Mouse (Mus musculus) layer of hippocampus, postnatal 36 days (tissue): Measurements from ENCODE around the gene Ncln. TPM values are rescaled to one million over a fixed set of nuclear protein-coding genes. Genes with fewer than 3 reads are reported as not detected.

Experiments used
- DNase-seq, 2 experiments: peaks; one replicate each; pipeline ENCODE4 v3.0.0; 2022
- total RNA-seq, 2 experiments: library from RNA; stranded (reverse); gene quantifications; 2 replicates each; pipeline ENCODE4 v1.2.3; 2021

Ncln gene
- total RNA-seq, 2 experiments from 2014 or later = 77.1 to 90.0 TPM

DNA sequence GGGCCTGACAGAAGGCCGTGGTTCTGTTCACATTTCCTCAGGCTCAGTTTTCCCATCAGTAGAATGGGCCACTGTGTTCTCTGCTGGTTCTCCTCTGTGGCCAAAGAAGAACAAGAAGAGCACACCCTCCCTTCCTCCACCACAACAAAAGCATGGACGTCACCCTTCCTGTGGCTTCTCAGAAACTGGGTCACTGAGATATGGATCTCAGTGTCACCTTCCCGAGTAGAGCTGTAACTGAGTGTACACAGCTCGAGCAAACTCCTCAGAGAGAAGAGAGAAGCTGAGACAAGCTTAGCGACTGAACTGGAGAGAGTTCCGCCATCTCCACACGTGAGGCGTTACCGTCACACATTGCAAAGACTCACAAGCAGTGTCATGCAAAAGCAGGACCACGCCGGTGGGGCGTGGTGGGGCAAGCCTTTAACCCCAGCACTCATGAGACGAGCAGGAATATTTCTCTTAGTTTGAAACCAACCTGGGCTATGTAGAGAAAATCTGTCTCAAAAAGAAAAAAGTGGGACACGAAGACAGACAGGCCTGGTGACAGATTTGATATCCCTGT lies 14.1 kb upstream of the Ncln start:
- no peak for DNase-seq

DNA sequence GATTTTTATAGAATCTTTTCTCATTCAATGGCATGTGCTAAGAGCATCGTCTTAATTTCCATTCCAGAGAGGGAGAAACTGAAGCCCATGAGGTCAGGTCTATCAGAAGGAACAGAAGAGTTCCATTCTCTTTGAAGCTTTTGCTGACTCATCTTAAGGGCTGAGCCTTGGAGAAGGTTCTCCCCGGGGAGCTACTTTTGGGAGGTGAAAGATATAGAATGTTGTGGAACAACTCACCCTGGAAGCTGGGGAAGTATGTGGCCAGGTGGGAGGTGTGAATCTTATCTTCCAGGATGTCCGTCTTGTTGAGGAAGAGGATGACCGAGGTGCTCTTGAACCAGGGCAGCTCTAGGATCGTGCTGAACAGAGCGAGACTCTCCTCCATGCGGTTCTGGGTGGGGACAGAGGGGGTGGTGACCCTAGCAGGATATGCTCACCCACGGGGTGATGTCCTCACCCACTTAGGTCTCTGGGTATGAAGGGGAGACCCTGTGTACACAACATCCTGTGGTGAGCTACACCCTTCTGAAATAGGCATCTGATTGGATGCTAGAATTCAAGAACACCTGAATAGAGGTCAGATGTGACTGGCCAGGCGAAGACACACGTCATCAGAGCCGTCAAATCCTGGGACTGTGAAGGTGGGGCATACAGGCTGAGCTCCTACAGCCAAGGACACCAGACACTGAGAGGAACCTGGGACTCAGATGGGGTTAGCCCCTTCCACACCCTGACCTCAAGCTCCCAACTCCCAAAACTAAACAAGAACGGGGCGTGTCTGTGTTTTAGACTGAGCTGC lies 11.7 kb upstream of the Ncln start:
- no peak for DNase-seq

DNA sequence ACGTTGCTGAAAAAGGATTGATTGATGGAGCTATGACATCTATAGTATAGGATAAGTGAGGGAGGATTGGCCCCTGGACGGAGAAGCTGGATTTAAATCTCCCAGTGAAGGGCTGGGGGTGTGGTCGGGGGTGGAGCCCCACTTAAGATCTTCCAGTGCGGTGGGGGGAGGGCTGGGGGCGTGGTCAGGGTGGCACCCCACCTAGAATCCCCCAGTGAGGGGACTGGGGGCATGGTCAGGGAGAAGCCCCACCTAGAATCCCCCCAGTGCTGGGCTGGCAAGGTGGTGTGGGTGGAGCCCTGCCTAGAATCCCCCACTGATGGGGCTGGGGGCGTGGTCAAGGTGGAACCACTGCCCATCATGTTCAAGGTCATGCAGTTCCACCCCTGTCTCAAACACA lies 10.9 kb upstream of the Ncln start:
- DNase-seq = no peak

DNA sequence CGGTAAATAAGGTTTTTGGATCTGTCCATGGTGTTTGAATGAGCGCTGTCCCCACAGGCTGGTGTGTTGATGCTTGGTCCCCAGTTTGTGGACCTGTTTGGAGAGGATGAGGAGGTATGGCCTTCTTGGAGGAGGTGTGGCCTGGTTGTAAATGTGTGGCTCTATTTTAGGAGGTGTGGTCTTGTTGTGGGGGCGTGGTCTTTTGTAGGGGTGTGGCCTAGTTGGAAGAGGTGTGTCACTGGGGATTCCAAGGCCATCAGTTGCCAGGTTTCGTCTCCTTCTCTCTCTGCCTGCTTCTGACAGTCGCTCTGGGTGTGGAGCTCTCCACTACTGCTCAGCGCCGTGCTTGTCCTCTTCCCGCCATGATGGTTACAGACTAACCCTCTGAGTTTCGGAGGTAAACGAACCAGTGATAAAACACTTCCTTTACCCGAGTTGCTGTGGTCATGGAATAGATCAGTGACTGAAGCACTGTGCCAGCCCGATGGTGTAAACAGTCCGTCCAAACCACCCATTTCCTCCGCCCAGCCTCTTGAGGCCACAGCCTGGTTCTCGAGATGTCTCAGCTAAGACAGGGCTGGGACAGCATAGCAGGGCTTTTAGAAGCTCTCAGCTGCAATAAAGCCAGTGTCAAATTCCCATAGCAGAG lies 8.9 kb upstream of the Ncln start:
- no peak for DNase-seq

DNA sequence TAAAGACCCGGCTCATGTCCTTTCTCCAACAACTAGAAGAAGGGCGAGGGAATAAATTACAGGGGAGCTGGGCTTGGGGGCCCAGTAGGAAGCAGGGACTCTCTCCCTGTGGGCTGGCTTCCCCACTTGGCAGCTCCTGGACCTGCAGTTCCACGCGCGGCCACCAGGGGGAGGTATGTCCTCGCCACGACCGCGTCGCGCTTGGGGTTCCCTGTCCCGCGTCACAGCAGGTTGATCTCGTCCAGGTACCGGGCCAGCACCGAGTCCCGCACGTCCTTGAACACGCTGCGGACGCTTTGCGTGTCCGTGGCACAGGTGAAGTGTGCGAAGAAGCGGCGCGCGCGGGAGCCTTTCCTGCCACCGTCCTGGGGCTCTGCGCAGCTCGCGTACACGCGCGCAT lies 6.5 kb upstream of the Ncln start:
- peak; percentile 88 to 89 for DNase-seq

DNA sequence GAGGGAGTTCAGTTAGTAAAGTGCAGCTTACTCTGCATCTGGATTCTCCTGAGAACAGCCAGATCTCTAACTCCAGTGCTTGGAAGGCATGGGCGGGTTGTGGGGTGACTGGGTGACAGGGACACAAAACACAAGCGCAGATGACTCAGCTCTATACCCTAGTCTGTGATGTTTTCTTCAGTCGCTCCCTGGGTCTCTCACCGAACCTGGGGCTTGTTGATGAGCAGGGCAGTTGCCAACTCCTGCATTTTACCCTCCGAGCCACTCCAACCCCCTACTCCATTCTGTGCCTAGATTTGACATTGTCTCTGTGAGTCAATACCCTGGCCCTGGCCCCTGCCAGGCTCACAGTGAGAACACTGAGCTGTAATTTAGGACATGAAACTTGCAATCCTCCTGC lies 5.7 kb upstream of the Ncln start:
- DNase-seq = no peak

DNA sequence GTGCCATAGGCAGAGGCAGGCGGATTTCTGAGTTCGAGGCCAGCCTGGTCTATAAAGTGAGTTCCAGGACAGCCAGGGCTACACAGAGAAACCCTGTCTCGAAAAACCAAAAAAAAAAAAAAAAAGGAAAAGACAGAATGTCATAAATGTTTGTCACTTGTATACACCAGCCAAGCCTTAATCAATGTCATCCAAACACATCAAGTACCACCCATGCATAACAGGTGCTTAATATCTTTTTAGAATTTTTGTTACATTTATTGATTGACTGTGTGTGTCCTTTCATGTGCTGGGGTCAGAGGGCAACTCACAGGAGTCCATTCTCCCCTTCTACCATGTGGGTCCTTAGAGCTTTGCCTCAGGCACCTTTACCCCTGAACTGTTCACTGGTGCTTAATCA lies 3.8 kb upstream of the Ncln start, which contains the start of gene S1pr4:
Gene S1pr4, minus strand, starts transcription at position 101 of the 400 bp plus-strand sequence.
- no peak for DNase-seq

DNA sequence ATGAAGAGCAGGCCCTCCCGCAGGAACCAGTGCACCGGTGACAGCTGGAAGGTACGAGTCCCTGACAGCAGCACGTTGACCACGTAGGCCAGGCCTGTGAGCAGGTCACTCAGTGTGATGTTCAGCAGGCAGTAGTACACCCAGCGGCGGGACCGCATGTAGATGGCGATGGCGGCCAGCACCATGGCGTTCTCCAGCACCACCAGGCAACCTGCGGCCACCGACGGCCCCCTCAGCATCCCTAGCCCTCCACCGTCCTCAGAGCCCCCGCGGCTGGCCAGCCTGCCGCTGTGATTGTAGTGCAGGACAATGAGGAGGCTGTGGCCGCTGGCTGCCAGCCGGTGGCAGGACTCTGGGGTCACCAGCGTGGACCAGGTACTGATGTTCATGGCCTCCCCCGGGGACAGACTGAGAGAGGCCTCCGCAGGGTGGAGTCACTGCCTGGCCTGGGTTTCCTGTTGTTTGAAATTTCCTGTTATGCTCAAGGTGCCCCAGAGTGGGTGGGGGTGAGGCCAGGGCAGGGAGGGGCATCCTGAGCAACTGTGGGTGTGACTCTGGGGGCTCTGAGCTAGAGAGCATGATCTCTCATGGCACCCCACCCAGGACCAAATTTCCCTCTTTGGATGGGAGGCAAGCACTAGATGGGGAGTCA lies 3.2 kb upstream of the Ncln start:
- no peak for DNase-seq

DNA sequence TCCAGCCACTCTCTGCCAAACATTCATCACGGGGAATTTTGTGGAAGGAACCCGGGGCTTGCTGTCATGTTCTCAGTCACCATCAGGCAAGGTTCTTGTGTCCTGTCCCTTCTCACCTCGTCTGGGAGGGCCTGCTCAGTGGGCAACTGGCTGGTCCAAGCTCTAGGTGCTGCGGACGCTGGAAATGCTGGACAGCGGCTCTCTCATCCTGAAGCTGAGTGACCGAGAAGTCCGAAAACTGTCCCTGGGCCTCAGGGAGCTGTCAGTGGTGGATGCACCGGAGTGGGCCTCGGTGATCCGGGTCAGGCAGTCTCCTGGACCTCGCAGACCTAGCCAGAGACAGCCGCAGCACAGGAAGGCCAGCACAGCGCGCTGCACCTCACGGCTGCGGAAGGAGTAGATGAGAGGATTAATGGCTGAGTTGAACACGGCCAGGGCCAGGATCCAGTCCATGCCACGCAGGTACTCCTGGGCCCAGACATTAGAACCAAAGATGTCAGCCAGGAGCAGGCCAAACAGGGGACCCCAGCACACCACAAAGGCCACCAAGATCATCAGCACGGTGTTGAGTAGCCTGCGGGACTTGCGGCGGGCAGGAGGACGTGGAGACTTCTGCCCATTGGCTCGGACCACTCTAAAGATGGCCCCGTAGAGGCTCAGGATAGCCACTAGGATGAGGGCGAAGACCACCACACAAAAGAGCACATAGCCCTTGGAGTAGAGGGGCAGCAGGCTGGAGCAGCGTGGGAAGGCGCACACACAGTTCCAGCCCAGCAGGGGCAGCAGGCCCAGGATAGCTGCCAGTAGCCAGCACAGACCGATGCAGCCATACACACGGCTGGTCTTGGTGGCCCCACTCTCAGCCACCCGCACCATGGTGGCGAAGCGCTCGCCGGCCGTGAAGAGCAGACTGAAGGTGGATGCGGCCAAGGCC lies 2.4 kb upstream of the Ncln start:
- DNase-seq = no peak

DNA sequence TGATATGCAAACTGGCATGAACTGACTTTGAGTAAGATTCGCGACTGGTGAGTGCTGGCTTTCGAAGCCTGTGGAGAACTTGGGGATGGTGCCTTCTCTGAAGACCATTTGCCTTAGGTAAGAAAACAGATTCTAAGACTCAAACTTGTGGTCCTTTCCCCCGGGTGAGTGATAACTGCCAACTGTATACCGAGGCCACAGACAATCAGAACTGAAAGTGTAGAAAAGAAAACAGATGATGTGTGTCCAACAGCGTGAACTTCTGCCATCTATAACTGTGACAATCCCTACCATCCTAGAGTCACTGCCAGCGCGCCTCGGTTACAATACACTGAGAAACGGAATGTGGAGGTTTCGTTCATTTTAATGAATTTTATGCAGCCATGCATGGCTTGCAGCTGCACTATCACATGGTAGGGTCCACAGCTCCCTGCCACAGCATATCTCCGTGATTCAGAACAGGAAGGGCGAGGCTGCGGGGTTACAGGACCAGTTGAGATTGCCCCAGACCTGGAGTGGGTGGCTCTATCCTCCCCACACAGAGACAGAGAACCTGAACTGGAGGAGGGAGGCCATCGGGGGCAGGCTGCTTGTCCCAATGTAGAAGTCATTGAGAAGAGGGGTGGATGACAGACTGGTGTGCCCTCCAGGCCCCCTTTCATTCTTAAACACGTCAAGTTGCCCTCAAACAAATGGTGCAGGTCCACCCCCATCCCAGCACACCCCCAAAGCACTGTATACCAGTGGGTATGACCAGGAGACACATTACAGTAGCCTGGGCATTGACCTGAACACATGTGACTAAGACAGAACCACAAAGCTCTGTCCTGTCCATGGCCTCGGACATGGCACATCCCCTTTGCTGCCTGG lies 1.4 kb upstream of the Ncln start:
- DNase-seq = no peak

DNA sequence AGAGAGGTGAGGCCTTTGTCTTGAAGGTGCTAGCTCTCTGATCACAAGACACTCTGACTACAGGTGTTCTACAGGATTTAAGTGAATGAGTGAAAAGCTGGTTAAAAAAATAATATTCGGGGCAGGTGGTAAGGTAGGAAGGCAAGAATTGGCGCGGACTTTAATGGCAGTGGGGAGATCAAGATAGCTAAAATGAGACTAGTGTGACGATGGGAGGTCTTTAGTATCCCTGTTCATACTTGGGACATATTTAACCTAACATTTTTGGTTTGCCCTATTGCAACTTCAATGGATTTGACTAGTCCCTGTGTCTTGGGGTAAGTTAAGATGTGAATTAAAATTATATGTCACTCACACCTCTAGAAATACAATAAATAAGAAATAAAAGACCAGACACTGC lies 777 bp upstream of the Ncln start:
- no peak for DNase-seq

DNA sequence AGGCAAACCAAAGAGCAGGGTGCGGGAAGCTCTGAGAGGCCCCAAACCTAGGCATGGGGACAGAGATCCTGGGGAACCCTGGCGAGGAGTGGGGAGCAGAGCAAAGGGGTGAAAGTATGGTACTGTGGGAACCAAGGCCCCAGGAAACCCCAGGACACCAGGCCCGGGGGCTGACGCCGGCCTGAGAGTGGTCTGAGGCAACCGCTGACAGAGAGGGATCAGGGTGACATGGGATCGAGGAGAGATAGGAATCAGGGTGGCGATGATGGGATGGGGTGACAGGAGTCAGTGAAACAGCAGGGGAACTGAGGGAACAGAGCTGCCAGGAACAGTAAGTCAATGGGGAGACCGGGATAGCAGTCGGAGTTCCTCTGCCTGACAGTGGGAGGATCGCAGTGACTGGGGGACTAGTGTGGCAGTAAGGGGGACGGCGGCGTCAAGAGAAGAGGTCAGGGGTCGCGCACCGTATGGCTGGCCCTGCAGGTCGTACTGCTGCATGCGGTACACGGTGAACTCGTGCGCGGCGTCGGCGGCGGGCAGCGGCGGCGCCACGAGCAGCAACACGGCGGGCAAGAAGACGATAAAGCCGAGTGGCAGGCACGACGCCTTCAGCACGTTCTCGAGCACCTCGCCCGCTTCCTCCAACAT lies 452 bp downstream of the Ncln start:
- DNase-seq = peak in 1 of 2 experiments; percentile 55

DNA sequence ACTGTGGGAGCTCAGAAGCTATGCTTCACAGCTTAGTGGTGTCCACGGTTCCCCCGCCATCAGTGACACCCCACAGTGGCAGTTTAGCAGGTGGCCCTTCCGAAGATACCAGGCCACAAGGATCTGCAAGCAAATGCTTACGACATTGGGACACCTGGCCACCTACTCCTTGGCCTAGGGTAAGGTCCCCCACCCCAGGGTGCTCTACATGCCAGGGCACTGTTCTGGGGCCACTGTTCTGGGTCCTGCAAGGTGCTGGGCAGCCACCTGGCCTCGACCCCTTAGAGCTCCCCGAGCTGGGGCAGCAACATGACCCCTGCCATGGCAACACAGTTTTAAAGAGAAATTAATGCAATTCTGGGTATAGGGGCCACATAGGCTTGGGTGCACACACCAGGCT lies 1.0 kb downstream of the Ncln start:
- DNase-seq = no peak

DNA sequence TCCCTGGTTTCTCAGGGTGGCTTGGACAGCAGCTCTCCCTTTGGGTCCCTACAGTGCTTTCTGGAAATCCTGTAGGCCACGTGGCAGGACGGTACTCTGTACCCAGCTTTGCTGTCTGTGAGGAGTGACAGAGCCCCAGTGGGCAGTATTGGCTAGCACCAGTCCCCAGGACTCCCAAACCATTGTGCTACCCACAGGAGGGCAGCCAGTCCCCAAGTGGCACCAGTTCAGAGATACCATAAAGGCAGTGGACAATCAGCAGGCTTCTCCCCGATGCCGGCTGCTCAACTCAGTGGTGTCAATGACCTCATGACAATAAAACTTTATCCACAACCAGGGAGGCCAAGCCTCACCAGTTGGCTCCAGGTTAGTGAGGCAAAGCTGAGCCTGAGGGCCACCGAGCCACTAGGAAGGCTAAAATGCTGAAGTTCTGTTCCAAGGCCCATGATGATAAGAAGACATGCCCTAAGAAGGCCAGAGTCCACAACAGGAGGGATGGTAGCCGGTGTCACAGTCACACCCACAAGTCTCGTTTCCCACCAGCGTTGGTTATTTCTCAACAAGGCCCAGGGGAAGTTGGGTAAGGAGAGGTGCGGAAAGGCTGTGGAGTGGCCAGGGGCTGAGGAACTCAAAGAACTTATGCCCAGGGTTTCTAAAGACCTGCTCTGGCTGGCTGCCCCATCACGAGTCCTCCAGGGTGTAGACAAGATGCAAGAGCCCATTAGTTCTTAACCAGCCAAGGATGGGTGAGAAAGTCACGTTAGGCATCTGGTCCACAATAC lies 1.7 kb downstream of the Ncln start:
- no peak for DNase-seq

DNA sequence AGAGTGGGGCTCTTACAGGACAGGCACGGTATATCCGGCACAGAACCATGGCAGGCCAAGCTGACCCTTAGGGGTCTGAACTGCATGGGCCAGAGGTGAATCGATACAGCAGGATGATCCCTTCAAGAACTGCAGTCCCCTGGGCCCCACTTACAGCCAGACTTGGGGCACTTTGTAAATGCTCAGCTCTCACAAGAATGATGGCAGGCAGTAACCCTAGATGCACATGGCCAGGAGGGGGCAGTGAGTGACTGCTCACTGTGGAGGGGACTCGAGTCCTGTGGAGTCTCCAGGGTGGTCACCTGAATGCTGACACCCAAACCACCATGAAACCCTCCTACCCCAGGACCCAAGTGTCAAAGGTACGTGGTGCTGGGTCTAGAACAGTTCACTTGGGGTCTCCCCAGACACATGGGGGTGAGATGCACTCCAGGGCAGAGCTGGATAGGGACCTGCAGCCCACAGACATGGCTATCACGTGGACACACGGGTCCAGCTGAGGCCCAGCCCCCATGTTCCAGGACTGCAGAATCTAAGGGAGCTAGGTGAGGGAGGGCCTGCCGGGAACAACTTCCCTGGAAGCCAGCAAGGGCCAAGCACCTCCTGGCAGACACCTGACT lies 2.5 kb downstream of the Ncln start:
- no peak for DNase-seq

DNA sequence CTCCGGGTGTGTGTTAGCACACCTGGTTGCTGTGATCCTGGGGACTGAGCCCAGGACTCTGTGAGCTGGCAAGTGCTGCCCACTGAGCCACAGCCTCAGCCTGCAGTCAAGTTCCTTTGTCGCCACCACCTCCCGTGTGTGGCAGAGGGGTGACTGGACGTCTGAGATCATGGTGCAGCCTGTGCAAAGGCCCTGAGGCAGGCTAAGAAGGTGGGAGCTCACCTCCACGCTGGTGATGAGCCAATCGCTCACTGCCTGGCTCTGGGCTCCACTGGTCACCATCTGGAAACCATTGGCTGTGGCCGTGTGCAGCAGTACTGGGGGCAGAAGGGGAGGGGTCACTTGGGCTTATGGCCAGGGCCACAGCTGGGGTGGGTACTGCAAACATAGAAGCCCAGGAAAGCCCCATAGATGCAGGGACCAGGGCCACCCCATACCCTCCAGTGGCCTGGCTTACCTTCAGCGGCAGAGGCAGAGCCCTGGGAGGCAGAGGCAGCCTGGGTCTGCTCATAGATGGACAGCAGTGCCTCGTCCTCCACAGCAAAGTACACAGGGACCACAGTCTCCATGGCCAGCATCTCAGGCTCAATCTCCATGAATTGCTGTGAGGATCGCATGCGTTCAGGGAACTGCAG lies 3.5 kb downstream of the Ncln start:
- no peak for DNase-seq

DNA sequence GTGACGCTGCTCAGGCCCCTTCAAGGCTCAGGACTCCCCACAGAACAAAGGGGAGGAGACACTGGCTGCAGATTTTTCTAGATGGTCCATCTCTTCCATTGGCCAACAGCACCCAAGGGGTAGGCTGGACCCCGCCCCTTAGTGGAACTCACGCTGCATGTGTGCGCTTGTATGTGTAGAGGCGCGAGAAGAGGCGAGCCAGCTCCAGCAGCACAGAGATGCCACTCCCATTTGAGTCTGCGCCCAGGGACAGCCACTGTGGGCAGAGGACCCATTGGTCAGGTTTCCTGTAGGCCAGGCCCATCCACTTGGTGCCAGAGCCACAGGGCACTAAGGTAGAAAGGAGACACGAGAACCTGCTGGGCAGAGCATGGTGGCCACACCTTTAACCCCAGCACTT lies 5.2 kb downstream of the Ncln start:
- DNase-seq = no peak

DNA sequence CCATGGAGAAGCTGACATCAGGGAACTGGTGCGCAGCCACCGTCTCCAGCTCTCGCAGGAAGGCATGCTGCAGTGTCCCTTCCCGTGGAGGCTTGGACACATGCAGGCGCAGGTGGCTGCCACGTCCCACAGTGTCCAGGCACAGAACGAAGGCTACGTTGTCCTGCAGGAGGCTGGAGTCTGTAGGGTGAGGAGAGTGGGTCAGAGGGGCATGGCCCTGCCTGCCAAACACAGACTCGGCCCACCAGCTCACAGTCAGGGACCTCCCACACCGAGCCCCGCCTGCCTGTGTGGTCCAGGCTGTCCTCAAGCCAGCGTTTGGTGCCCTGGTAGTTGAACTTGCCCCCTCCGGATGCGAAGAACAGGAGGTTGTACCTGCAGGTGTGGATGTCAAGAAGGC lies 6.3 kb downstream of the Ncln start:
- no peak for DNase-seq

DNA sequence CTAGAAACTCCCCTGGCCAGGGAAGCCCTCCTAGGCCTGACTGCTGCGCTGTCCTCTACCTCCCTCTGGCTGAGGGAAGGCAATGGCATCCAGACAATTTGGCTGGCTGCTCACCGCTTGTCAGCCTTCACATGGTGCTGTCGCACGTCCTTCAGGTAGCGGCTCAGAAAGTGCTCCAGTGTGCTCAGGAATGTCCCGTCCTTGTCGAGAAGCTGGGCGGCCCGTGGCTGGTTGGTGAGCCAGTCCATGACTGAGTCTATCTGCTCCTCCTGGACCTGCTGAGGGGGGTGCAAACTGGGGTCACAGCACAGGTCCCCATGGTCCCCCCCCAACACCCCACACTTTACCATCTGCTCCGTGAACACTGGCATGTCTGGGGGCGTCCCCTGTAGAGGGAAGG lies 8.1 kb downstream of the Ncln start:
- no peak for DNase-seq
